Mouse (Mus musculus): ENCODE measurements around the gene Piga. TPM values are rescaled to one million over a fixed set of nuclear protein-coding genes. Genes with fewer than 3 reads are reported as not detected.

Piga gene
- polyA plus RNA-seq (2012; rRNA removed) = 6.9 and 8.0 TPM in 2 replicates

GRCm38 (mm10) chrX:164419471-164419939 is at the start of gene Piga:
Piga (plus strand) TSS chrX:164419787.
- peak; percentile 86; the same call in 1 of the 2 replicates for TF ChIP-seq POLR2A (IDR thresholded peaks at IDR 0.05; ENCODE audit: control insufficient read depth, low read depth, low read length)
- no peak for TF ChIP-seq CTCF (IDR thresholded peaks at IDR 0.05; ENCODE audit: control insufficient read depth, insufficient read depth, insufficient replicate concordance, low read depth, low read length)
- H3K4me3 ChIP-seq (ENCODE audit: control insufficient read depth, low read depth, low read length) = peak within 1 kb of the TSS; percentile 96
- H3K27me3 ChIP-seq (ENCODE audit: control insufficient read depth, insufficient read depth, low read length) = no peaks in the 10 kb centered on the region
- no peaks in the 10 kb centered on the region for H3K4me1 ChIP-seq (ENCODE audit: control insufficient read depth, insufficient read depth, low read length)
- no peaks in the 10 kb centered on the region for H3K36me3 ChIP-seq (ENCODE audit: control insufficient read depth, insufficient read depth, low read length)
- peak within 1 kb of the TSS; percentile 96 for H3K27ac ChIP-seq (ENCODE audit: control insufficient read depth, insufficient read depth, low read depth, low read length)

DNA sequence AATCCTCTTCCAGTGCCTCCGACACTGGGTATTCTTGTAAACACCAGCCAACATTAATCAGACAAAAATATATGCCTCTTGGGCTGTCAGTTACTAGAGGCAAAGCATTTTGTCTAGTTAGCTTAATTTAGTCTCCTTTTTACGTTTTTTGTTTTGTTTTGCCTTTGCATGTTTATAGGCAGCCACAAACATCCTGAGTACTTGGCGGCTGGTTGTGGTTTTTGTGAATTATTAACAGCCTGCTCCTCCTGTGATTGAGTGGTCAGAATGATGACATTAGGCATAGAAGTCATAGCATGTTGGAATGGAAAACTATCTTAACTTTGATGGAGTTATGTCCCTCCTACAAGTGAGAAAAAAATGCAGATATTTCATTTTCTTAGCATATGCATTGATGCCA is 49.0 kb upstream of the Piga start:
- Histone ChIP-seq H3K4me1 (ENCODE audit: control insufficient read depth, insufficient read depth, low read length) (no peaks in the 10 kb centered on the region), H3K36me3 (ENCODE audit: control insufficient read depth, insufficient read depth, low read length) (no peaks in the 10 kb centered on the region), H3K4me3 (ENCODE audit: control insufficient read depth, low read depth, low read length) (no peak overlapping the region), H3K27ac (ENCODE audit: control insufficient read depth, insufficient read depth, low read depth, low read length) (no peak overlapping the region), H3K27me3 (ENCODE audit: control insufficient read depth, insufficient read depth, low read length) (no peaks in the 10 kb centered on the region)
- no peak for TF ChIP-seq CTCF (IDR thresholded peaks at IDR 0.05; ENCODE audit: control insufficient read depth, insufficient read depth, insufficient replicate concordance, low read depth, low read length)
- TF ChIP-seq POLR2A (IDR thresholded peaks at IDR 0.05; ENCODE audit: control insufficient read depth, low read depth, low read length) = no peak

DNA sequence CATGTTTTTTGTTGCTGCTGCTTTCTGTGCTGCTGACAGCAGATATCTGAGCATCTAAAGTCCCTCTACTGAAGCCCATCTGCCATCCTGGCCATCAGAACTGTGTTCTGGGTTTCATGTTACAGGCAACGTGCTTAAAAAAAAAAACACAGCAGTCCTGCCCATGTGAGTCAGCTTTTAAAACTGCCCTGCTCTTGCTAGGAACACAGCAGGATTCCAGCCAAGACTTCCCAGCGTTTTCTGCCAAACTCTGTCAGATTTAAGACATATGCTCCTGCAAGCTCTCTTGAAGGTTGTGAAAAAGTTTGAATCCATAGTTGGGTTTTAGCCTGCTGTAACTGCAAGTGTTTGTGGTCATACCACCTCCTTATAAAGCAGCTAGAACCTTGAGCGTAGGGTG is 46.5 kb upstream of the Piga start, which contains the start of gene Vegfd:
Vegfd (plus strand) TSS at position 298 of the 400 bp plus-strand sequence.
- H3K4me1 ChIP-seq (ENCODE audit: control insufficient read depth, insufficient read depth, low read length) = no peaks in the 10 kb centered on the region
- H3K27ac ChIP-seq (ENCODE audit: control insufficient read depth, insufficient read depth, low read depth, low read length) = 0 out of 2 replicates have a peak within 1 kb of the TSS, but pooled peaks have one; percentile 21
- no peak within 1 kb of the TSS for H3K4me3 ChIP-seq (ENCODE audit: control insufficient read depth, low read depth, low read length)
- H3K36me3 ChIP-seq (ENCODE audit: control insufficient read depth, insufficient read depth, low read length) = no peaks in the 10 kb centered on the region
- H3K27me3 ChIP-seq (ENCODE audit: control insufficient read depth, insufficient read depth, low read length) = no peaks in the 10 kb centered on the region
- TF ChIP-seq CTCF (IDR thresholded peaks at IDR 0.05; ENCODE audit: control insufficient read depth, insufficient read depth, insufficient replicate concordance, low read depth, low read length) (no peak), POLR2A (IDR thresholded peaks at IDR 0.05; ENCODE audit: control insufficient read depth, low read depth, low read length) (no peak)

- no peaks in the 10 kb centered on the region for H3K36me3 ChIP-seq (ENCODE audit: control insufficient read depth, insufficient read depth, low read length)
- H3K4me3 ChIP-seq (ENCODE audit: control insufficient read depth, low read depth, low read length) = no peak overlapping the region
- no peaks in the 10 kb centered on the region for H3K4me1 ChIP-seq (ENCODE audit: control insufficient read depth, insufficient read depth, low read length)
- H3K27me3 ChIP-seq (ENCODE audit: control insufficient read depth, insufficient read depth, low read length) = no peaks in the 10 kb centered on the region
- TF ChIP-seq CTCF (IDR thresholded peaks at IDR 0.05; ENCODE audit: control insufficient read depth, insufficient read depth, insufficient replicate concordance, low read depth, low read length) (no peak), POLR2A (IDR thresholded peaks at IDR 0.05; ENCODE audit: control insufficient read depth, low read depth, low read length) (no peak)
- H3K27ac ChIP-seq (ENCODE audit: control insufficient read depth, insufficient read depth, low read depth, low read length) = no peak overlapping the region
Observed at GRCm38 (mm10) chrX:164374586-164374985, 45.0 kb upstream of the Piga start.

DNA sequence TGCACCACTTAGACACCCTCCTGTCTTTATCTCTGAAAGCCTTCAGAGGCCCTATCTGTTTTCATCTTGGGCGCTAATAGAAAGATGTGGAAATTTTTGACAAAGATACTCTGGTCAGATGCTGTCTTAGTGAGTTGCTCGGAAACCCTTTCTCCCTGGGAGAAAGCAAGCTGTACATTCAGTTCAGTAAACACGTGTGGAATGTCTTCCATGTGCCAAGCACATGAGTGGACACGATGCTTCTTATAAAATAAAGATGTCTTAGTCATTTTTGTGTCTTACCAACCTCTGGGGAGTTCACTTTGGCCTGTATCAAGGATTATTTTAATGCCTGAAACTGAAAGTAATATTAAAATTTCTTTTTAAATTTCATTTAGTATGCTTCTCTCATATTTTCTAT is 39.9 kb upstream of the Piga start:
- Histone ChIP-seq H3K27me3 (ENCODE audit: control insufficient read depth, insufficient read depth, low read length) (no peaks in the 10 kb centered on the region), H3K27ac (ENCODE audit: control insufficient read depth, insufficient read depth, low read depth, low read length) (no peak overlapping the region), H3K4me3 (ENCODE audit: control insufficient read depth, low read depth, low read length) (no peak overlapping the region), H3K36me3 (ENCODE audit: control insufficient read depth, insufficient read depth, low read length) (no peaks in the 10 kb centered on the region), H3K4me1 (ENCODE audit: control insufficient read depth, insufficient read depth, low read length) (peaks cover 4% of the 10 kb centered on the region)
- TF ChIP-seq CTCF (IDR thresholded peaks at IDR 0.05; ENCODE audit: control insufficient read depth, insufficient read depth, insufficient replicate concordance, low read depth, low read length) (no peak), POLR2A (IDR thresholded peaks at IDR 0.05; ENCODE audit: control insufficient read depth, low read depth, low read length) (no peak)

- H3K27ac ChIP-seq (ENCODE audit: control insufficient read depth, insufficient read depth, low read depth, low read length) = no peak overlapping the region
- no peaks in the 10 kb centered on the region for H3K27me3 ChIP-seq (ENCODE audit: control insufficient read depth, insufficient read depth, low read length)
- no peaks in the 10 kb centered on the region for H3K36me3 ChIP-seq (ENCODE audit: control insufficient read depth, insufficient read depth, low read length)
- peaks cover 4% of the 10 kb centered on the region for H3K4me1 ChIP-seq (ENCODE audit: control insufficient read depth, insufficient read depth, low read length)
- TF ChIP-seq POLR2A (IDR thresholded peaks at IDR 0.05; ENCODE audit: control insufficient read depth, low read depth, low read length) (no peak), CTCF (IDR thresholded peaks at IDR 0.05; ENCODE audit: control insufficient read depth, insufficient read depth, insufficient replicate concordance, low read depth, low read length) (no peak)
- peak overlapping the region; percentile 63 for H3K4me3 ChIP-seq (ENCODE audit: control insufficient read depth, low read depth, low read length)
Observed at GRCm38 (mm10) chrX:164381618-164382408, 37.8 kb upstream of the Piga start.

- no peaks in the 10 kb centered on the region for H3K27me3 ChIP-seq (ENCODE audit: control insufficient read depth, insufficient read depth, low read length)
- TF ChIP-seq CTCF (IDR thresholded peaks at IDR 0.05; ENCODE audit: control insufficient read depth, insufficient read depth, insufficient replicate concordance, low read depth, low read length) (no peak), POLR2A (IDR thresholded peaks at IDR 0.05; ENCODE audit: control insufficient read depth, low read depth, low read length) (no peak)
Observed at GRCm38 (mm10) chrX:164394091-164394490, 25.5 kb upstream of the Piga start.

More at GRCm38 (mm10) chrX:164394091-164394490, 25.5 kb upstream of the Piga start:
- Histone ChIP-seq H3K4me3 (ENCODE audit: control insufficient read depth, low read depth, low read length) (no peak overlapping the region), H3K36me3 (ENCODE audit: control insufficient read depth, insufficient read depth, low read length) (no peaks in the 10 kb centered on the region), H3K27ac (ENCODE audit: control insufficient read depth, insufficient read depth, low read depth, low read length) (no peak overlapping the region), H3K4me1 (ENCODE audit: control insufficient read depth, insufficient read depth, low read length) (no peaks in the 10 kb centered on the region)
